Mouse (Mus musculus) intestine, embryonic 15.5 days (tissue): ENCODE results near the gene Ing4. TPM values are rescaled to one million over a fixed set of nuclear protein-coding genes. Genes with fewer than 3 reads are reported as not detected.
"Not testable (repeated sequence)": the region's sequence is repeated elsewhere in the genome, so short reads cannot be mapped to it uniquely, and the experiment has no call there.

Experiments used
- ATAC-seq: fragments of 200-750 bp; cut with Nextera tagmentation; 2 replicates; pipeline ENCODE4 v1.8.0; 2017; ENCODE audit warnings: moderate TSS enrichment, moderate library complexity
- H3K27ac ChIP-seq: fragments of 300-500 bp; sonication (generic); 2 replicates; pipeline ENCODE4 v1.5.1; 2015; ENCODE audit warnings: mild to moderate bottlenecking, inconsistent platforms
- H3K27me3 ChIP-seq: fragments of 300-500 bp; sonication (generic); replicated peaks from 2 replicates; pipeline ENCODE4 v1.6.1; 2015; ENCODE audit warnings: inconsistent platforms
- H3K36me3 ChIP-seq: fragments of 300-500 bp; sonication (generic); 2 replicates; pipeline ENCODE4 v1.6.1; 2015; ENCODE audit warnings: inconsistent platforms
- H3K4me1 ChIP-seq: fragments of 300-500 bp; sonication (generic); replicated peaks from 2 replicates; pipeline ENCODE4 v1.6.1; 2015; ENCODE audit warnings: inconsistent platforms
- H3K4me2 ChIP-seq: fragments of 300-500 bp; sonication (generic); replicated peaks from 2 replicates; pipeline ENCODE4 v1.6.1; 2015; ENCODE audit warnings: mild to moderate bottlenecking, inconsistent platforms
- H3K4me3 ChIP-seq: fragments of 300-500 bp; sonication (generic); replicated peaks from 2 replicates; pipeline ENCODE4 v1.5.1; 2015; ENCODE audit warnings: inconsistent platforms
- H3K9ac ChIP-seq: fragments of 300-500 bp; sonication (generic); 2 replicates; pipeline ENCODE4 v1.6.1; 2015; ENCODE audit warnings: inconsistent platforms
- H3K9me3 ChIP-seq: fragments of 300-500 bp; sonication (generic); 2 replicates; pipeline ENCODE4 v1.6.1; 2016; ENCODE audit warnings: inconsistent platforms
- WGBS: fragments of 180-500 bp; shearing (Covaris S2); methylation state at CpG from one replicate; pipeline ENCODE4 v1.1.7; 2015; 5-methylcytosine and 5-hydroxymethylcytosine counted together
- polyA plus RNA-seq: library from polyadenylated mRNA; unstranded; fragments of >200 nt; fragmentation: Nextera tagmentation; extraction: Ambion mirVana; gene quantifications from 2 replicates; pipeline ENCODE4 v1.2.1, GENCODE M21; 2015

The Ing4 gene
- polyA plus RNA-seq, 1 experiment from 2014 or later: 103 TPM

- peak; percentile 57 for ATAC-seq
- Histone ChIP-seq H3K4me3 (no peak within 1 kb of the TSS), H3K27ac (no peak within 1 kb of the TSS), H3K4me1 (no peaks in the 10 kb centered on the region), H3K9ac (no peak within 1 kb of the TSS), H3K27me3 (no peaks in the 10 kb centered on the region), H3K36me3 (peaks cover 39% of the 10 kb centered on the region), H3K4me2 (no peak within 1 kb of the TSS), H3K9me3 (no peaks in the 10 kb centered on the region)
- 36% methylated on average over 20 of the region's 20 CpGs for WGBS
Measured at GRCm38 (mm10) chr6:125049678-125050077, 10.1 kb downstream of the Ing4 start, which contains the start of gene Acrbp. Gene Acrbp (plus strand): TSS chr6:125049689.

GRCm38 (mm10) chr6:125051237-125051636, 11.7 kb downstream of the Ing4 start:
- no peak for ATAC-seq
- H3K27ac ChIP-seq: no peak overlapping the region
- no peaks in the 10 kb centered on the region for H3K4me1 ChIP-seq
- no peak overlapping the region for H3K4me3 ChIP-seq
- H3K9me3 ChIP-seq: no peaks in the 10 kb centered on the region
- peaks cover 36% of the 10 kb centered on the region for H3K36me3 ChIP-seq
- 62% methylated on average over 5 of the region's 5 CpGs for WGBS
- H3K9ac ChIP-seq: no peak overlapping the region
- H3K27me3 ChIP-seq: no peaks in the 10 kb centered on the region
- no peak overlapping the region for H3K4me2 ChIP-seq

- no peak for ATAC-seq
- H3K27me3 ChIP-seq: no peaks in the 10 kb centered on the region
- no peaks in the 10 kb centered on the region for H3K36me3 ChIP-seq
- H3K4me2 ChIP-seq: no peak overlapping the region
- peaks cover 6% of the 10 kb centered on the region for H3K4me1 ChIP-seq
- 32% methylated on average over 6 of the region's 6 CpGs for WGBS
- no peak overlapping the region for H3K9ac ChIP-seq
- no peak overlapping the region for H3K27ac ChIP-seq
- no peak overlapping the region for H3K4me3 ChIP-seq
- H3K9me3 ChIP-seq: no peaks in the 10 kb centered on the region
Measured at GRCm38 (mm10) chr6:125061493-125061892, 21.9 kb downstream of the Ing4 start.

DNA sequence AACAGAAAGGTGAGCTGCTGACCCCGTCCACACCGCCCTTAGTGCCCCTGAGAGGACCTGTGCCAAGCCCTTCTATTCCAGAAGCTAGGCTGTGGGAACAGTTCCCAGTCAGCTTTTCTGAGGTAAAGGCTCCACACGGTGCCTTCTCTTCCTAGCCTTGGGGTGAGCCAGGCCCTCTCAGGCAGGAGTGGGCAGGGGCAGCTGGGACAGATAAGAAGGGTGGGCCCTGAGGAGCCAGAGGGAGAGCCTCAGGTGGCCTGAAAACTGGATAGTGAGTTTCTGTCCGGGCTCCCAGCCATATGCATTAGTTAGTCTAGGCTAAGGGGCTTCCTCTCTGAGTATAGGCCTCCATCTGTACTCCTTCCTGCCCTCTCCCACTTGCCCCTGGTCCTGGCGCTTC, 23.0 kb downstream of the Ing4 start:
- no peak overlapping the region for H3K4me3 ChIP-seq
- no peak overlapping the region for H3K27ac ChIP-seq
- H3K4me1 ChIP-seq: peaks cover 6% of the 10 kb centered on the region
- ATAC-seq: no peak
- no peaks in the 10 kb centered on the region for H3K36me3 ChIP-seq
- H3K4me2 ChIP-seq: no peak overlapping the region
- no peaks in the 10 kb centered on the region for H3K27me3 ChIP-seq
- 78% methylated on average over 5 of the region's 5 CpGs for WGBS
- no peak overlapping the region for H3K9ac ChIP-seq
- H3K9me3 ChIP-seq: no peaks in the 10 kb centered on the region

- no peaks in the 10 kb centered on the region for H3K9me3 ChIP-seq
- no peaks in the 10 kb centered on the region for H3K27me3 ChIP-seq
- H3K9ac ChIP-seq: no peak overlapping the region
- peak; percentile 43; the same call in 1 of the 2 replicates for ATAC-seq
- H3K4me1 ChIP-seq: peaks cover 6% of the 10 kb centered on the region
- WGBS: 72% methylated on average over 6 of the region's 6 CpGs
- H3K36me3 ChIP-seq: no peaks in the 10 kb centered on the region
- no peak overlapping the region for H3K4me3 ChIP-seq
- no peak overlapping the region for H3K27ac ChIP-seq
- H3K4me2 ChIP-seq: no peak overlapping the region
Measured at GRCm38 (mm10) chr6:125063906-125064305, 24.3 kb downstream of the Ing4 start.

- not testable (repeated sequence) for H3K27me3 ChIP-seq, H3K36me3 ChIP-seq, H3K4me3 ChIP-seq, H3K4me2 ChIP-seq, H3K9ac ChIP-seq, H3K4me1 ChIP-seq, H3K27ac ChIP-seq, H3K9me3 ChIP-seq, ATAC-seq
- no CpG with 5 or more reads among the region's 1 CpGs for WGBS
Measured at GRCm38 (mm10) chr6:125065223-125065622, 25.7 kb downstream of the Ing4 start.

- Histone ChIP-seq H3K36me3 (no peaks in the 10 kb centered on the region), H3K9ac (no peak within 1 kb of the TSS), H3K4me2 (peak within 1 kb of the TSS; percentile 42), H3K4me3 (peak within 1 kb of the TSS; percentile 28), H3K9me3 (no peaks in the 10 kb centered on the region), H3K4me1 (peaks cover 8% of the 10 kb centered on the region), H3K27ac (no peak within 1 kb of the TSS), H3K27me3 (no peaks in the 10 kb centered on the region)
- peak; percentile 61; the same call in 1 of the 2 replicates for ATAC-seq
- WGBS: 35% methylated on average over 8 of the region's 8 CpGs
Measured at GRCm38 (mm10) chr6:125067571-125067995, 28.0 kb downstream of the Ing4 start, which contains the start of gene Lpar5. Gene Lpar5 (plus strand): TSS chr6:125067920.

DNA sequence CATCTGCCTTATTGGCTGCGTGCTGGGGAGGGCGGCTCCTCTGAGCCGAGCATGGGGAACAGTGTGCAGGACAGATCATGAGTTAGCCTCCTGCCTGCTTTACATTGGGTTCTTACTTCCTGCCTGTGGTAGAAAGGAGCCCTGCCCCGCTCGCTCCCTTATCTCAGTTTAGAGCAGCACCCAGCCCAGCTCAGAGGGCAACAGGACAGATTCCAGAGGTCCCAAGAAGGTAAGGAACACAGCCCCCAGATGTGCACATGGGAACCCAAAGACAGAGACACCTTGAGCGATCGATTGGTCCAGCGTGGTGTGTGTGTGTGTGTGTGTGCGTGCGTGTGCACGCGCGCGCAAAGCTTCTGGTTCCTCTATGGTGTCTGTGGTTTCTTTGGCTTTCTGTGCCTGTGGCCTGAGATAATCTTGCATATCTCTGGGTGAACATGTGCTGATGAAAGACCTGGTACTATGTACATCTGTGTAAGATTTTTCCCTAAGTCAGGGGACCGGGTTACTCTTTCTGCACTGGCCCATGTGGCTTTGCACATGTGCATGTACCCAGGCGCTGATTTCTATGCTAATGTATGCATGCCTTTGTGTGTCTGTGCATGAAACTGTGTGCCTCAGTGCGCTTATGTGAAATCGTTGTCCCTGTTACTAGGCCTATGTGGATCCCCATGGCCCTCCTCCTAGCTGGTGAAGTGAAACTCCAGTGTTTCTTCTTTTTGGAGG, 31.8 kb downstream of the Ing4 start:
- WGBS: 70% methylated on average over 18 of the region's 18 CpGs
- ATAC-seq: peak; percentile 86
- H3K27ac ChIP-seq: peak overlapping the region; percentile 78
- peak overlapping the region; percentile 1; the same call in 1 of the 2 replicates for H3K9ac ChIP-seq
- peaks cover 8% of the 10 kb centered on the region for H3K4me1 ChIP-seq
- 0 out of 2 replicates have a peak overlapping the region, but pooled peaks have one; percentile 6 for H3K4me3 ChIP-seq
- no peaks in the 10 kb centered on the region for H3K27me3 ChIP-seq
- no peaks in the 10 kb centered on the region for H3K9me3 ChIP-seq
- peak overlapping the region; percentile 26 for H3K4me2 ChIP-seq
- H3K36me3 ChIP-seq: no peaks in the 10 kb centered on the region

DNA sequence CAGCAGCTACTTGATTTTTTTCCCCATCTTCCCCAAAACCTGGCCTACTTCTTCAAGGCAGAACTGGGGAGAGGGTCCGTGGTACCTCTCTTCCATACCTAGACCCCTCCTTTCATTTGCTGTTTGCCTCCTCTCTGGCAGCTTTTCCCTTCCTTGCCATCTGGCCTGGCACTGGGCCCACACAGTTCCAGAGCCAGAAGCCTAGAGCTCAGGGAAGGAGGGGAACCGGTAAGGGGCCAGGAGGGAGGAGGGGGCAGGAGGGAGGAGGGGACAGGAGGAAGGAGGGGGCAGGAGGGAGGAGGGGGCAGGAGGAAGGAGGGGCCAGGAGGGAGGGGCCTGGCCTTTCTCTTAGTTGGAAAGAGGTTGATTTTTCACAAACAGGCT, 32.3 kb downstream of the Ing4 start:
- Histone ChIP-seq H3K9me3 (no peaks in the 10 kb centered on the region), H3K4me1 (peaks cover 8% of the 10 kb centered on the region), H3K27ac (peak overlapping the region; percentile 78), H3K4me3 (0 out of 2 replicates have a peak overlapping the region, but pooled peaks have one; percentile 6), H3K36me3 (no peaks in the 10 kb centered on the region), H3K9ac (no peak overlapping the region), H3K4me2 (peak overlapping the region; percentile 26), H3K27me3 (no peaks in the 10 kb centered on the region)
- peak; percentile 46 for ATAC-seq
- 34% methylated on average over 2 of the region's 2 CpGs for WGBS

- no peak for ATAC-seq
- Histone ChIP-seq H3K9ac (no peak overlapping the region), H3K4me2 (no peak overlapping the region)
Measured at GRCm38 (mm10) chr6:125073825-125074224, 34.3 kb downstream of the Ing4 start.

DNA sequence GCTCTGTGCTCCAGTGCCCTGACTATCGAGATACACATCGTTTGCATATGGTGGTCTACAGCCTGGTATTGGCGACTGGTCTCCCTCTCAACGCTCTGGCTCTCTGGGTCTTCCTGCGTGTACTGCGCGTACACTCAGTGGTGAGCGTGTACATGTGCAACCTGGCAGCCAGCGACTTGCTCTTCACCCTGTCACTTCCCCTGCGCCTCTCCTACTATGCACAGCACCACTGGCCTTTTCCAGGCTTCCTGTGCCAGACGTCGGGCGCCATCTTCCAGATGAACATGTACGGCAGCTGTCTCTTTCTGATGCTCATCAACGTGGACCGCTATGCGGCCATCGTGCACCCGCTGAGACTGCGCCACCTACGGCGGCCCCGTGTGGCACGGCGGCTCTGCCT, 41.8 kb downstream of the Ing4 start:
- Histone ChIP-seq H3K27me3 (no peaks in the 10 kb centered on the region), H3K4me3 (peak overlapping the region; percentile 43), H3K4me1 (peaks cover 20% of the 10 kb centered on the region), H3K9me3 (no peaks in the 10 kb centered on the region), H3K27ac (peak overlapping the region; percentile 56), H3K9ac (peak overlapping the region; percentile 61), H3K36me3 (no peaks in the 10 kb centered on the region), H3K4me2 (peak overlapping the region; percentile 80)
- peak; percentile 31; the same call in 1 of the 2 replicates for ATAC-seq
- WGBS: 25% methylated on average over 25 of the region's 25 CpGs

More at GRCm38 (mm10) chr6:125073825-125074224, 34.3 kb downstream of the Ing4 start:
- whole genome bisulfite sequencing: 69% methylated on average over 8 of the region's 8 CpGs
- Histone ChIP-seq H3K27ac (no peak overlapping the region), H3K4me3 (no peak overlapping the region), H3K36me3 (no peaks in the 10 kb centered on the region), H3K27me3 (no peaks in the 10 kb centered on the region), H3K9me3 (no peaks in the 10 kb centered on the region), H3K4me1 (peaks cover 8% of the 10 kb centered on the region)

- H3K9me3 ChIP-seq: no peaks in the 10 kb centered on the region
- H3K4me2 ChIP-seq: peak overlapping the region; percentile 80
- 24% methylated on average over 45 of the region's 45 CpGs for WGBS
- peak overlapping the region; percentile 56 for H3K27ac ChIP-seq
- ATAC-seq: peak; percentile 89
- H3K9ac ChIP-seq: peak overlapping the region; percentile 61
- H3K27me3 ChIP-seq: no peaks in the 10 kb centered on the region
- H3K36me3 ChIP-seq: no peaks in the 10 kb centered on the region
- peak overlapping the region; percentile 43 for H3K4me3 ChIP-seq
- H3K4me1 ChIP-seq: peaks cover 20% of the 10 kb centered on the region
Measured at GRCm38 (mm10) chr6:125081797-125082560, 42.4 kb downstream of the Ing4 start.
